Mouse (Mus musculus) liver, postnatal 0 days (tissue): ENCODE measurements around the gene Mmp23.

ENCODE experiments used
- CTCF ChIP-seq: sonication (generic); IDR thresholded peaks from 2 replicates; pipeline ENCODE4 v1.5.1; 2016; ENCODE audit warnings: antibody characterized with exemption, low read depth
- EP300 ChIP-seq: IDR thresholded peaks from 2 replicates; pipeline ENCODE4 v1.6.1; 2016; ENCODE audit warnings: antibody characterized with exemption, low read depth, mild to moderate bottlenecking

DNA sequence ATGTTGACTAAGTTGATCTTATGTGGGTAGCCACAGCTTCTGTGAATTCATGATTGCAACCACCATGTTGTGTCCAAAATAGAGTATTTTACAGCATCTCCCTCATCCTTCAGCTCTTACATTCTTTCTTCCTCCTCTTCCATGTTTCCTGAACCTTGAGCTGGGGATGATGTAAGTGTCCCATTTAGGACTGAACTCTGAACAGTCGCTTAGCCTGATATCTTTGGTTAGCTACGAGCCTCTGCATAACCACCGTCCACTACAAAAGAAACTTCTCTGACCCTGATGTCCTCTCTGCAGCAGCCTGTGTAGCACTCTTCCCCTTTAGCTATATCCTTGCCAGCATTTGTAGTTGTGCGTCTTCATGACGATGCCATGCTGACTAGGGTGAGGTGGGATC lies 7.5 kb downstream of the Mmp23 start:
- TF ChIP-seq EP300 (no peak), CTCF (no peak)
